Mouse (Mus musculus) c-Kit-positive CD71-positive TER-119-negative erythroid progenitor cells, embryonic 14.5 days (primary cell): ENCODE results near the gene Grb10.

ENCODE experiments used
- DNase-seq: peaks from one replicate; pipeline ENCODE4 v3.0.0-alpha.2; 2013; ENCODE audit warnings: low read depth

Gene Grb10

GRCm38 (mm10) chr11:11944814-11945213 lies 93.7 kb downstream of the Grb10 start:
- no peak for DNase-seq

GRCm38 (mm10) chr11:11944082-11944349 lies 94.5 kb downstream of the Grb10 start:
- no peak for DNase-seq

GRCm38 (mm10) chr11:11943240-11944081 lies 95.0 kb downstream of the Grb10 start:
- DNase-seq: no peak

- no peak for DNase-seq
Observed at GRCm38 (mm10) chr11:11942320-11943217, 95.9 kb downstream of the Grb10 start.

GRCm38 (mm10) chr11:11940833-11941681 lies 97.4 kb downstream of the Grb10 start:
- no peak for DNase-seq

- DNase-seq: peak; percentile 15
Observed at GRCm38 (mm10) chr11:11939611-11940010, 98.9 kb downstream of the Grb10 start.

GRCm38 (mm10) chr11:11938591-11938990 lies 99.9 kb downstream of the Grb10 start:
- DNase-seq: no peak

GRCm38 (mm10) chr11:11937340-11938030 lies 101.0 kb downstream of the Grb10 start:
- no peak for DNase-seq

- DNase-seq: no peak
Observed at GRCm38 (mm10) chr11:11934808-11935207, 103.7 kb downstream of the Grb10 start.

GRCm38 (mm10) chr11:11932102-11932789 lies 106.2 kb downstream of the Grb10 start:
- DNase-seq: no peak

GRCm38 (mm10) chr11:11931688-11932087 lies 106.8 kb downstream of the Grb10 start:
- no peak for DNase-seq

- no peak for DNase-seq
Observed at GRCm38 (mm10) chr11:11930527-11930926, 108.0 kb downstream of the Grb10 start.

- no peak for DNase-seq
Observed at GRCm38 (mm10) chr11:11929059-11929458, 109.4 kb downstream of the Grb10 start.

- no peak for DNase-seq
Observed at GRCm38 (mm10) chr11:11928586-11928985, 109.9 kb downstream of the Grb10 start.

GRCm38 (mm10) chr11:11923900-11924299 lies 114.6 kb downstream of the Grb10 start:
- no peak for DNase-seq

GRCm38 (mm10) chr11:11923345-11923744 lies 115.1 kb downstream of the Grb10 start:
- peak; percentile 15 for DNase-seq

- DNase-seq: no peak
Observed at GRCm38 (mm10) chr11:11922106-11922505, 116.4 kb downstream of the Grb10 start.

- DNase-seq: no peak
Observed at GRCm38 (mm10) chr11:11907703-11908413, 130.6 kb downstream of the Grb10 start.

- DNase-seq: no peak
Observed at GRCm38 (mm10) chr11:11905518-11905917, 133.0 kb downstream of the Grb10 start.

GRCm38 (mm10) chr11:11904995-11905394 lies 133.5 kb downstream of the Grb10 start:
- DNase-seq: no peak
